Mouse (Mus musculus) myocyte (in vitro differentiated cells): Measurements from ENCODE around the gene Polr1d.

Source experiments
- CEBPB ChIP-seq: IDR thresholded peaks from 2 replicates; pipeline ENCODE4 v1.6.1; 2011; ENCODE audit warnings: mild to moderate bottlenecking, moderate library complexity; ENCODE audit not compliant: poor library complexity, insufficient read depth, severe bottlenecking
- E2F4 ChIP-seq: IDR thresholded peaks from one replicate; pipeline ENCODE4 v1.6.1; 2011; ENCODE audit warnings: mild to moderate bottlenecking, control low read depth, moderate library complexity; ENCODE audit not compliant: insufficient read depth
- MAX ChIP-seq: IDR thresholded peaks from one replicate; pipeline ENCODE4 v1.6.1; 2011; ENCODE audit warnings: low read depth, mild to moderate bottlenecking, control low read depth
- MYOD1 ChIP-seq, 3 experiments: IDR thresholded peaks; one replicate each; pipeline ENCODE4 v1.6.1; 2011; ENCODE audit warnings: control low read depth in 2 of 3, low read depth in 2 of 3, mild to moderate bottlenecking in 2 of 3, moderate library complexity in 1 of 3; ENCODE audit not compliant: insufficient read length in 2 of 3, control insufficient read depth in 1 of 3
- MYOG ChIP-seq, 3 experiments: IDR thresholded peaks; one replicate each; pipeline ENCODE4 v1.6.1; 2011; ENCODE audit warnings: control low read depth in 2 of 3, low read depth in 2 of 3, mild to moderate bottlenecking in 2 of 3; ENCODE audit not compliant: insufficient read length in 2 of 3, control insufficient read depth in 1 of 3, insufficient read depth in 1 of 3
- POLR2A ChIP-seq: IDR thresholded peaks from one replicate; pipeline ENCODE4 v1.6.1; 2011; ENCODE audit warnings: low read depth, mild to moderate bottlenecking, control low read depth, moderate library complexity; ENCODE audit not compliant: insufficient read length
- POLR2AphosphoS2 ChIP-seq: IDR thresholded peaks from one replicate; pipeline ENCODE4 v1.6.1; 2011; ENCODE audit warnings: low read depth, control low read depth; ENCODE audit not compliant: insufficient read length
- REST ChIP-seq: IDR thresholded peaks from one replicate; pipeline ENCODE4 v1.6.1; 2011; ENCODE audit warnings: mild to moderate bottlenecking, control low read depth, moderate library complexity; ENCODE audit not compliant: insufficient read depth, insufficient read length
- SRF ChIP-seq: IDR thresholded peaks from one replicate; pipeline ENCODE4 v1.6.1; 2011; ENCODE audit warnings: low read depth; ENCODE audit not compliant: control insufficient read depth, insufficient read length
- TCF12 ChIP-seq: IDR thresholded peaks from one replicate; pipeline ENCODE4 v1.6.1; 2011; ENCODE audit warnings: mild to moderate bottlenecking, control low read depth; ENCODE audit not compliant: poor library complexity, insufficient read depth, severe bottlenecking
- USF1 ChIP-seq: IDR thresholded peaks from one replicate; pipeline ENCODE4 v1.6.1; 2011; ENCODE audit warnings: low read depth, mild to moderate bottlenecking, control low read depth, moderate library complexity

GRCm38 (mm10) chr5:147156376-147156775 lies 79.5 kb downstream of the Polr1d start:
- TF ChIP-seq POLR2A (no peak), TCF12 (no peak), POLR2AphosphoS2 (no peak), USF1 (no peak), MYOG (IDR thresholded peaks at IDR 0.05; ENCODE audit: control insufficient read depth in 1 of 3, insufficient read depth in 1 of 3, insufficient read length in 2 of 3, low read depth in 2 of 3) (no peak), E2F4 (no peak), CEBPB (no peak), MYOD1 (IDR thresholded peaks at IDR 0.05; ENCODE audit: control insufficient read depth in 1 of 3, insufficient read length in 2 of 3, low read depth in 2 of 3) (no peak), SRF (no peak), MAX (no peak), REST (no peak)
